Mouse (Mus musculus): ENCODE data around the gene Otulinl.
A peak's percentile ranks its signal among the peaks of the same experiment; 100 is the strongest.

The Otulinl gene

GRCm38 (mm10) chr15:27647686-27648085 is 33.7 kb downstream of the Otulinl start:
- DNase-seq, result no peak

GRCm38 (mm10) chr15:27646665-27647064 is 34.7 kb downstream of the Otulinl start:
- no peak for DNase-seq

GRCm38 (mm10) chr15:27645250-27645649 is 36.1 kb downstream of the Otulinl start:
- DNase-seq, result no peak

GRCm38 (mm10) chr15:27642895-27643294 is 38.5 kb downstream of the Otulinl start:
- peak; percentile 53 to 75 for DNase-seq

DNA sequence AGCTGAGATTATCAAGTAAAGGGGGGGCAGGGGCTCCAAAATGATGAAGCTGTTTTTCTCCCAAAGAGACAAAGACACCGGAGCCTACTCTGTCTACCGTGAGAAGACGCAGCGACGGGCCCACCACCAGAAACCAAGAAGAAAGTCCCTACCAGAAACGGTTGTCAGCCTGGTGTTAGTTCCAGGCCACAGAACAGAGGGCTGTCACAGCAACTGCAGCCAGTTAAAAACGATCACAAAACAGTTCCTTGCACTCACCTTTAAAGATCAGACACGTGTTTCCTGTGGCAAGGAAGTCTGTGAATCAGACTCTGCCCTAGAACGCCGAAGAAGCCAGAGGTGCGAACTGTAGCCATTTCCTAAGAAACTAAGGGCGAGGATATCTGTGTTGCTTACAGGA is 40.2 kb downstream of the Otulinl start:
- no peak for DNase-seq

- peak; percentile 46 to 50 for DNase-seq
Measured at GRCm38 (mm10) chr15:27633941-27634900, 47.2 kb downstream of the Otulinl start.

GRCm38 (mm10) chr15:27630601-27631383 is 50.6 kb downstream of the Otulinl start, which contains the start of gene Otulin:
Gene Otulin (minus strand): TSS chr15:27630693.
- peak; percentile 98 to 100 for DNase-seq

GRCm38 (mm10) chr15:27629800-27630600 is 51.4 kb downstream of the Otulinl start:
- peak; percentile 17 to 48 for DNase-seq

DNA sequence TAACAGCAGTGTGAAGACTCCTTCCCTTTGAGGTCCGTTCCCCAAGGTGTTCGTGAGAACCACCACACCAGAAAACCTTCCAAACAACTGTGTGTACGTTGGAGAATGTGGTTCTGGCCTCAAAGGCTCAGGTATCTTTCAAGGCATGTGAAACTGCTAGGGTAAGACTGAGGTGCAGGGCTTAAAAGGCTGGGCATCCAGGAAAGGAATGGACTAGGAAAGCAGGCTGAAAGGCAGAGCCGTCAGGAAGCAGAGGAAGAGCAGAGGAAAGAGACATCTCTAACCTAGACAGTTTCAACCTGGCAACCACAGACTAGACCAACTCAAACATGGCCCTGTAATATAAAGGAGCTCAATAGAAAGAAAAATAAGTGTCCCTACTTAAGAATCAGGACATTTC is 52.3 kb downstream of the Otulinl start:
- DNase-seq, result no peak

DNA sequence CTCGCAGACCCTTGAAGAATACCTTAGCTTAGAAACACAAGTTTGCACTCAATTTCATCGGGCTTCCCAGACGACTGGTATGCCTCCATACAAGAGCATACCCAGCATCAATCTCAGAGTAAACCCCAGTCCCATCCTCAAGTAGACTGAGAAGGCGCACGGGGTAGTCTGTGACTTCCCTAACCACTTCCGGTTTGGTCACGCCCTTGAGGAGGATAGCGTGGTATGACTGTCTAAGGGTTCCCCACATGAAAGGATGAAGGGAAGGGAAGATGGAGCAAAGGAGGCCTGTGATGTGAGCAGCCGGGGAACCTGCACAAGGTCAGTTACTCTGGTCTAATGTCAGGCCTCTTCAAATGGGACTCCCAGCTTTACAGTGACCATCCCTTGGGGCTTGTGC is 53.6 kb downstream of the Otulinl start:
- no peak for DNase-seq

DNA sequence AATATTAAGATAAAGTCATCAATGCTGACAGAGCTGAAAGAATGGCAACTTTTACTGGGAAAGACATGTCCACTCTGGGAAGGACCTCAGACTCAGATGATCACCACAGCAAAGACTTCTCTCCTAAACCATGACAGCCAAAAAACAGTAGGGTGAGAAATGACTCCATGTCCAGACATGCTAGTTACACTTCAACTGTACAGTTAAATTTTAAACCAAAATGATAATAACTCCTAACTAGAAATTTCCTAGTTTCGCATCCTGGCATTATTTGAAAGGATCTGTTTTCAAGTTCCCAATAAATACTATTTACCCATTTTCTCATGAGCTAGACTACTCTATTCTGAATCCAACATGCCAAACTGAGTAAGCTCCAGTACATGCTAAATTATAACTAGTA is 55.1 kb downstream of the Otulinl start:
- peak in 1 of 2 experiments; percentile 28 for DNase-seq

- peak; percentile 14 to 26 for DNase-seq
Measured at GRCm38 (mm10) chr15:27625890-27626255, 55.5 kb downstream of the Otulinl start.

DNA sequence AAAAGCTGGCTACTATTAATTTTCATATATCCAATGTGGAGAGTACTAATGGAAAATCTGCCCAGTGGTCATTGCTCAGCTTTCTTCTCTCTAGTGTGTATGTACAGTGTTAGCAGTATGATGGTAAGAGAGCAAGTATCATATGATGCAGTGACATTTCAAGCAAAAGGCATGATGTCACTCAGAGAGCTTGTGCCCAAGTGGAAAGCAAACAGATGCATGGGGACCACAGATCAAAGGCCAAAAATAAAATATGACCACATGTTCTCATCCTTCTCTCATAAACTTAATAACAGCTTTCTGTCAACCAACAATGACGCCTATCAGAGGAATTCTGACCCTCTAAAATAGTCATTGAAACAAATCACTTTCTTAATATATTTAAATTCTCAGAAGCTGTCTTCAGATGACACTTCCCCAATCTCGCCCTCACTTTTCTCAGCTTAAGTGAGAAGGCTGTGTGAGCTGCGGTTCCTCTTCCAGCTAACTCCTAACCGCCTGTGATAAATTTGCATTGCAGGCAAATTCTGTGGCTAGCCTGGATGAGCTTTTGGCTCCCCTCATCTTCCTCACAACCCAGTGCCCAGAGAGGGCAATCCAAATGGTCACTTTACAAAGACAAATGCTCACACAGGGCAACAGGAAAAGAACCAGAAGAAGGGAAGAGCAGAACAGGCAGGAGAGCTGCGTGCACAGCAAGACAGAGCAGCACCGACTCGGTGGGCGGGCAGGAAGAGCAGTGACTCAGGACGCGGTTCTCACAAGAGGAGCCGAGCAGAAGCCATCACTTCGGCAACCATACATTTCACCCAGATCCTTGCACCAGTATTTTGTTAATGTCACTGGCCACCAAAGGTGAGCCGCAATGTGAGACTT is 56.1 kb downstream of the Otulinl start:
- DNase-seq, result peak in 1 of 2 experiments; percentile 15

- no peak for DNase-seq
Measured at GRCm38 (mm10) chr15:27623286-27623685, 58.1 kb downstream of the Otulinl start.

DNA sequence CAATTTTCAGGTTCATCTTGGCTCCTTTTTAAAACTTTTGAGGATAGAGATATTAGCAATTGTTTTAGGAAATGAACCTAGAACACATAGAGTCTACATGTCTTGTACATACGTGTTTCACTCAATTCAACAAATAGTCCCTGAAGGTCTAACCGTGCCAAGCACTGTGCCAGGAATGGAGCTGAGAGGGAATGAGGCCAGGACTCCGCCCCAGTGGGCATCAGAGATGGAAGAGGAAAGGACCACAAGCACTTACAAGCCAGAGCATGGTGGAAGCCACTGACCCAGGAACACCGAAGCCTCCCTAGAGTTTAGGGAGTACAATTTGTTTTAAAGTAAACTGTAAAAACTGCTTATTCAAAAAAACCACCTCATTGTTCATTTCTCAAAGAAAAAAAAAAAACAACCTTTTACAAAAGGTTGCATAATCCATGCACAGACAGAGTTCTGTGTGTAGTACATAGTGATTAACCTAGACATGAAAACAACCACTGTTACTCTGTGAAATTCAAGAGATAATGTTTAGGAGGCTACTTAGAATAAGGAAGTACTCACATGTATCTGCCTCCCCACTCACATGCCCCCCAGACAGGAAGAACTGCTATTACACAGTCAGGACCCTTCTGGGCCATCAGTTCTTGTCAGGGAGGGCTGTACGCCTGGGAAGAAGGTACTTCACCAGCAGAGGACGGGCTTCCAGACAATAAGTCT is 60.7 kb downstream of the Otulinl start:
- DNase-seq, result peak; percentile 36 to 58

DNA sequence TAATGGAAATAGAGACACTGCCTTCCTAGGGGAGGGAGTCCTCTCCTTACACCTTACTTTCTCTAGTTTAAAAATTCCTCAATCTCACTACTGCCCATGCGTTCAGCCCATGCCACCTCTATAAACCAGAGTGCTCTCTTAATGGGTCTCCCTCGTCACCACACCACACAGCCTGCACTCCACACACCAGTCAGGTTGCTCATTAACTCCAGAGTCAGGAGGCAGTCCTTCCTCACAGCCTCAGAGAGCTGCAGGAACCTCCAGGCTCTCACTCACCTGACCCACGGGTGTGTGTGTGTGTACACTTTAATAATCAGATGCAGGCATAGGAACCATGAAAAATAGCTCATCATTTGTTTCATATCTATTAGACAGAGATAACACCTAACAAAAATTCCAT is 61.7 kb downstream of the Otulinl start:
- DNase-seq, result peak; percentile 73 to 80

DNA sequence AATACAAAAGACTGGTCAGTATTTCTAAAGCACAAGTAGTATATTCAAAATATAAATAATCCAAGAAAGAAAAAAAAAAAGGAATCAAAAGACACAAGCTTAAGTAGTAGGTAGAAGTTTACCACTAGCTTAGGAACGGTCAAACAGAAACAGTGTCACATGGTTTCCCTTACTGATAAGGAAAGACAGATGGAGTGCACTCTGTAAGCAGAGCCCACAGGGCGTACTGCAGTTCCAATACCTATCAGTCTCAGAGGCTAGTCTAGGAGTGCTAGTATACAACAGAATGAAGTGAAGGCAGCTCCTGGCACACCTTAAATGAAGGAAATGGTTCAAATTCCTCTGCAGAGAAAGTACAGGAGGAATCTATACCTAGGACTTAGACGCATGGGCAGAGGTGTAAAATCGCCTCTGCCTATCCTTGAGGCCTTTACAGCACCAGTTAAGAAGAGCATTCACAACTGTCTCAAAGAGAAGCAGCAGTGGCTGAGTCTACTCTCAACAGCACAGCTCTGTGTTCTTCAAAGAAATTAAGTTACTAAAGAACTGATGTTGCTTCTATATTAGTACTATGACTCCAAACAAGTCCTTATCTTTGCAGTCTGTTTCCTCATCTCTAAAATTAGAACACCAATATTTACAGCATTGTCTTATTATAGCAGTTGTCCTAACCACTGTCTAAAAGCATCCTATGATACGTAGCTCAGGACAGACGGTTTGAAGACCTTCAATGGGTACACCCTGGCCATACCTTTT is 62.4 kb downstream of the Otulinl start:
- DNase-seq, result no peak

GRCm38 (mm10) chr15:27617227-27617626 is 64.2 kb downstream of the Otulinl start:
- DNase-seq, result no peak

DNA sequence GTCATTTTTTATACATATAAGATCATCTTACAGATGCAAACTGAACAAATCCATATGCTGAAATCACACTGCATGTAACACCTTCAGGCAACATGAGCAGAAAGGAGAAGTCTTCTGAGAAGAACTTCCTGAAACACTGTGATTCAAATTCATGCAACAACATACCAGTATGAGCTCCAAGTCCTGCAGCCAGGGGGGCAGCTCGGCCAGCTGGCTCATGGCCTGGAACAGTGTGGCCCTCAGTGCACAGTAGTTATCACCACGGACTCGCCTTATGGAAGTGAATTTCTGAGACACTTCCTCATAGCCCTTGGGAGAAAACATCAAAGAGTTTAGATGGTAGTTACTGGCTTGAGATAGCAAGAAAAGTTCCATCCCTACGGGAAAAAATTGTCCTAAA is 65.2 kb downstream of the Otulinl start:
- peak; percentile 33 to 35 for DNase-seq

GRCm38 (mm10) chr15:27613255-27613654 is 68.1 kb downstream of the Otulinl start:
- DNase-seq, result no peak

All from kidney, postnatal 36 days (tissue).